Mouse (Mus musculus) E14TG2a.4 (cell line): Measurements from ENCODE around the gene Arsg.

ENCODE experiments used
- CTCF ChIP-seq: conservative IDR thresholded peaks from 2 replicates; pipeline ENCODE4 v1.5.1; 2014; ENCODE audit warnings: low read length
- NANOG ChIP-seq: IDR thresholded peaks from 2 replicates; pipeline ENCODE4 v1.6.1; 2014; ENCODE audit warnings: borderline replicate concordance, low read length, mixed read lengths
- POU5F1 ChIP-seq: IDR thresholded peaks from 2 replicates; pipeline ENCODE4 v1.6.1; 2014; ENCODE audit warnings: low read length, borderline replicate concordance

DNA sequence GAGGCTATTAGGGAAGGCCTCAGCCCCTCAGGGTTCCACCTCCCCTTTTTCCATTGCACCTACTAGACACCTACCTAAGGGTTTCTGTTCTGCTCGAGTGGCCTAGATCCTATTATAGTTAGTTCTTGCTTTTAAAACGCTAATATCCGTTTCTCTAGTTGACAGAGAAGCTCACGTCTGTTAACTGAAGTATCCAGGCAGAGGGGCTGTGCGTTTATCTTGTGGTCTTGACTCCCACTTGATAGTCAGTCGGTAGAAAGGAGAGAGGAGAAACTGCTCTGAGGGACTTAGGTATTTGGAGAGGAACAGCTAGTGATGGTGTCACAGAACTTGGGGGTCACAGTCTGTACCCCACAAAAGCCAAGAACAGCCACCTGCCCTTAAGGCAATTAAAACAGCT lies 3.5 kb downstream of the Arsg start:
- TF ChIP-seq CTCF (no peak), NANOG (no peak), POU5F1 (no peak)
